Mouse (Mus musculus): ENCODE measurements around the gene Fam161b.

Fam161b gene

DNA sequence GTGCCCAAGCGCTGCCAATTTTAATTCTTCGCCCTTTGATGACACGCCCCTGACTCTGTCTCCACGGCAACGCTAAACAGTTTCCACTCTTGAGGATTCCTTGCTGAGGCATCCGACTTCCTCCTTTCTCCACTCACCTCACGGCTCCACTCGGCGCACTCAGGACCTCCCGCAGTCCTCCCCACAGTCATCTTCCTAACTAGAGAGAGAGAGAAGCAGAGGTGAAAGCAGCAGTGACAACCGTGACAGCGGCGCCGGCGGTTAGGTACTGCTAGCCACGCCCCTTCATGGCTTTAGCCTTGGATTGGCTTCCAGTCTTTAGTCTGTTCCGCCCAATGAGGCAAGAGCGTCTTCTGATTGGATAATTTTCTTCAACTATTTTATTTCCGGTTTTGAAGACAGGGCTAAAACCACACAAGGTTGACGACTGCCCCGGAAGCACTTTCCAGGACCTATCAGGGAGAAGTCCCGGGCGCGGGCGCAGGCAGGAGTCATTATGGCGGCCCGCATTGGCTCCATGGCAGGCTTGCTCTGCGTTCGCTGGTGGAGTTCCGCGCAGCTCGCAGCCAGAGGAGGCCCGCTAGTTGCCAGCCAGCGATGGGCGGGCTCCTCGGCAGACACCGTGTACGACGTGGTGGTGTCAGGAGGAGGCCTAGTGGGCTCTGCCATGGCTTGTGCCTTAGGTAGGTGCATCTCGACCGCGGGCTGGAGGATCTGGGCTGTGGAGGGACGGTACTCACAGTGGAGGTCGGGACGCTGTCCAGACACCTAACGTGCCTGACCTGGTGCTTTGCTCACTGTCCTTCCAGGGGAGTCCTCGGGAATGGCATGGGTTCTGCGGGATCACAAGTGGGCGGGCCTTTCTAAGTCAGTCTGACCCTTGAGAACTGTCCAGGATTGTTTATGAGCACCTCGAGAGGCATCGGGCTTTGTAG is at the start of gene Fam161b, which contains the start of gene Coq6:
TSS of gene Fam161b (minus strand) at position 279 of the 935 bp plus-strand sequence.
TSS of gene Coq6 (plus strand) at position 103 of the 935 bp plus-strand sequence.
- DNase-seq: peak; percentile 91

DNA sequence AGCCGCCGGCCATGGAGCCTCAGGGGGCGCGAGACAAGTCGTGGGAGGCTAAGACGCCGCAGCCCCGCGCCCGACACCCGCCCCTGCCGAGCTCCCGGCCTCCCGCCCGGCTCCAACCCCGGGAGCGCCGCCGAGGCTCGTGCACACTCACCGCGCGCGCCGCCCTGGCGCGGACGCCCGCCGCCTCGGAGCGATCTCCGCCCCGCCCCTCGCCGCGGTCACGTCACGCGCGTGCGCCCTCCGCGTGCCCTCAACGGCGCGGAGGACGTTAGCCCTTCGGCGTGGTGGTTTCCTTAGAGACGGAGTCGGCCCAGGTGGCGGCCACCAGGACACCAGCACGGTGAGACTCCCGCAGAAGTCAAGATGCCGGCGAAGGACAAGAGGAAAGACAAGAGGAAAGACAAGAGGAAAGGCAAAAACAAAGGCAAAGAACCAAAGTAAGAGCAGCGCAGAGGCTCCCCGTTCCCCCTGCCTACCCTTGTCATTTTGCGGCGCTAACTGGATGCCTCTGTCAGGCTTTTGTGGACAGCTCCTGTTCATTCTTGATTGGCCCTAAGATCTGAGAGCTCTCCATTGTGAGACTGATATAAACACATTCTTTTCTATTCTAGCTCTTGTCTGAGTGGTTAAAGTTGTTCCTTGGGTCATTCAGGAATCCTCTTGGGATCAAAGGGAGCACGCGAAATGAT is 47.3 kb upstream of the Fam161b start, which contains the start of the genes Entpd5 and Bbof1:
TSS of gene Entpd5 (minus strand) at position 211 of the 689 bp plus-strand sequence.
TSS of gene Bbof1 (plus strand) at position 253 of the 689 bp plus-strand sequence.
- DNase-seq: peak; percentile 92

GRCm38 (mm10) chr12:84407874-84408818 is 46.5 kb upstream of the Fam161b start:
- peak; percentile 83 for DNase-seq

DNA sequence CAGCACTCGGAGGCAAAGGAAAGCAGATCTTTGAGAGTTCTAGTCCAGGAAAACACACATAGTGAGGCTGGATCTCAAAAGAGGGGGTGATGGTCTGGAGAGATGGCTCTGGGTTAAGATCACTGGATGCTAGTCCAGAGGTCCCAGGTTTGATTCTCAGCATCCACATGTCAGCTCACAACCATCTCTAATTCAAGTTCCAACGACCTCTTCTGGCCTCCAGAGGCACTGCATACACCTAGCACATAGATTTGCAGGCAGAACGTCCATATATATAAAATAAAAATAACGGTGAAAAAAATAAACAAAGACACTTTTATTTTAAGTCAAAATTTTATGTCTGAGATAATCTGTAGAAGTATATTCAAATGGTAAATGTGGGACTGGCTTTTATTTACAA is 45.6 kb upstream of the Fam161b start:
- no peak for DNase-seq

DNA sequence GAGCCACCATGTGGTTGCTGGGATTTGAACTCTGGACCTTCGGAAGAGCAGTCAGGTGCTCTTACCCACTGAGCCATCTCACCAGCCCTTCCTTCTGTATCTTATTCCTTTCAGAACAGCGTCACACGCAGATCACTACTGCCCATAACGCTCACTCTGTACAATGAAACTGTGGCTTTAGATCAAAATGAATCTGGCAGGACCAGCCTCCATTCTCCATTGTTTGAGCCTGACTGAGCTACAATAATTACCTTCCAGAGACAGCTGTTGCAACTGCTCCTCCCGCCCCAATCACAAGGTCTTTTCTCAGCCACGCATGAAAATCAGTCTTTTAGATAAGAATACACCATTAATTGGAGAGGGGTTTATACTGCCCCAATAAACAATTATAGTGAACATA is 42.9 kb upstream of the Fam161b start:
- DNase-seq: no peak

DNA sequence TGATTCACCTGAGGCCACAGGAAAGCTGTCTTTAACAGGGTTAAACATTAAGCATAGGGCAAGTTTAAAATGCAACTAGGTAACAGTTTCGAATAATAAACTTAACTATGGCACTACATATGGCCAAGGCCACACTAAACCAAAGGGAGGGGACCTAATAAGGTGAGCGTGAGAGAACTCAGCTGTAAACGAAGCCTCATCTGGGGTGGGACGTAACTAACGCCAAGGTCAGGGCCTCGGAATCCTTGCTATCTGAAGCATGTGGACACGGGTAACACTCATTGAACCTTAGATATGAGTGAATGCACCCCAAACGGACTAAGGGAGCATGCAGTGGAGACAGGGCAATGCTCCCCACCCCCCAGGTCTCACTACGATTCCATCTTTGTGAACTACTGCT is 41.3 kb upstream of the Fam161b start:
- DNase-seq: no peak

DNA sequence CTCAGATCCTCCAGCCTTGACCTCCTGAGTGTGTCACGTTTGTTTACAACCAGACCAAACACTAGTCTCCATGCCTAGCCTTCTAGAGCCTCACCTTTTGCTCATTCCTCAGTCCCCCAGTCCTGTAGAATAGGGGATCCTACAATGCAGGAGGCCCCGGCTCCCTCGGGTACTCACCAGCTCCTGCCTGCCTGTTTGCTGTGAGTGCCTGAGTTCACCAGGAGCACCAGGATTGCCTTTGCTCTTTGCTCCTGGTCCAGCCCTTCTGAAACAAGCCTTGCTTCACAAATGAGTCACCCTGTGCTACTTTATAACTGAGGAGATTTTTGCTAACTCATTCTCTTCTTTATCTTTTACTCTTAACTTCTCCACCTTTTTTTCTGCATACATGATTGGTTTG is 39.0 kb upstream of the Fam161b start:
- DNase-seq: no peak

DNA sequence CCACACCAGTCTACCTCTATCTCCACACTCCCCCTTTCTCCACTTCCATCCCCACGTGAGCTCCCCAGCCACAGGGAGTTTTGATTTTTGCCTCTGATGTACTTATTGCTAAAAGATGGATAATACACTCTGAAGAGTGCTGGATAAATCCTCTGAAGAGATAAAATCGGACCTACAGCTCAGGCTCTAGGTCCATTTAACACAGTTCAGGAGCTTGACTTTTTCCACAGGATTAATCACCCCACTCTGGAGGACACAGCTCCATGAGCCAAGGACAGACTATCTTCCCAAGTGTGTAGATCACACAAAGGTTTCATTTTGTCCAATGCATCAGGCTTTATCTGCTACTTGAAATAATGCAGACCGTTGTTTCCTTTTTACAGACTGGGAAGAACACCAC is 38.4 kb upstream of the Fam161b start:
- no peak for DNase-seq

- no peak for DNase-seq
Observed at GRCm38 (mm10) chr12:84399663-84400062, 38.0 kb upstream of the Fam161b start.

DNA sequence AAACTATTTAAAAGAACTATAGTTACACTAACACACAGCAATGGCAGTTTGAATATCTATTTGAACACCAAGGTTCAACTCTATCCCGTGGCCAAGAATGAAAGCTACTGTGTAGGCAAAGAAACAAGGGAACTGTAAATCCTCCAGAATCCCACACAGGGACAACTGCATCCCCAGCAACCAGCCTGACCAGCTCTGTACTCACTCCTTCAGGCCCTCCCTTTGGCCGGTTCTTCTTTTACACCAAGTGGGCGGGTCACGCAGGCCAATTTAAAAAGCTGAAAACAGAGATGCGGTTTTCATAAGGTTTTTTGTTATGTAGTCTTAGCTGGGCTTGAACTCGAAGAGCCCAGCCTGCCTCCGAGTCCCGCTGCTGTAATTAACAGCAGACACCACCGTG is 37.5 kb upstream of the Fam161b start:
- DNase-seq: no peak

- DNase-seq: no peak
Observed at GRCm38 (mm10) chr12:84398629-84399028, 37.0 kb upstream of the Fam161b start.

DNA sequence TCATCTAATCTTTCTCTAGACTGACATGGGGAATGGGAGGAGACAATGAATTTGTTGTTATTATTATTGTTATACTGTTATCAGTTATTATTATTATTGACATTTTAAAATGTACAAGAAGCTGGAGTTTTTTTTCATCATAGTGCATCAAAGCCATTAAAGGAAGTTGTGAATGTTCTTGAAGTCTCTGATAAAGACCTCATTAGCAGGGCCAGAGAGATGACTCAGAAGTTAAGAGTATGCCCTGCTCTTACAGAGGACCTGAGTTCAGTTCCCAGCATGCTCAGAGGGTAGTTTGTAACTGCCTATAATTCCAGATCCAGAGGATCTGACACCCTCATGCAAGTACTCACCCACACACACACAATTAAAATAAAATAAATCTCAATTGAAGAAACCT is 36.1 kb upstream of the Fam161b start:
- no peak for DNase-seq

- DNase-seq: no peak
Observed at GRCm38 (mm10) chr12:84396947-84397679, 35.5 kb upstream of the Fam161b start.

DNA sequence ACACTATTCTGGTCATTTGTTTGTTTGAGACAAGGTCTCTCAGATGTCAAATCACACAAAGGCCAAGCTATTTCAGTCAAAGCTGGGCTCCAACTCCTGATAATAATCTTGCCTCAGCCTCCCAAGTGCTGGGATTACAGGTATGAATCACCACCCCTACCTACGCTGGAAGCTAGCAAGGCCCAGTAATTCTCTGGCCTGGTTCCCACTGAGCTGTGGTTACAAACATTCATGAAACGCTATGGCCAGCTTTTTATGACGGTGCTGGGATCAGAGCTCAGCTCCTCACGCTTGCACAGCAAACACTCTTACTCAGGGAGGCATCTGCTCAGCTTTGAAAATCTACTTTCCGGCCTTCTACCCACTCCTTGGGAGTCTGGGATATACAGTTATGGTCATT is 32.2 kb upstream of the Fam161b start:
- no peak for DNase-seq

GRCm38 (mm10) chr12:84392681-84393080 is 31.0 kb upstream of the Fam161b start:
- no peak for DNase-seq

- DNase-seq: no peak
Observed at GRCm38 (mm10) chr12:84390336-84390735, 28.7 kb upstream of the Fam161b start.

DNA sequence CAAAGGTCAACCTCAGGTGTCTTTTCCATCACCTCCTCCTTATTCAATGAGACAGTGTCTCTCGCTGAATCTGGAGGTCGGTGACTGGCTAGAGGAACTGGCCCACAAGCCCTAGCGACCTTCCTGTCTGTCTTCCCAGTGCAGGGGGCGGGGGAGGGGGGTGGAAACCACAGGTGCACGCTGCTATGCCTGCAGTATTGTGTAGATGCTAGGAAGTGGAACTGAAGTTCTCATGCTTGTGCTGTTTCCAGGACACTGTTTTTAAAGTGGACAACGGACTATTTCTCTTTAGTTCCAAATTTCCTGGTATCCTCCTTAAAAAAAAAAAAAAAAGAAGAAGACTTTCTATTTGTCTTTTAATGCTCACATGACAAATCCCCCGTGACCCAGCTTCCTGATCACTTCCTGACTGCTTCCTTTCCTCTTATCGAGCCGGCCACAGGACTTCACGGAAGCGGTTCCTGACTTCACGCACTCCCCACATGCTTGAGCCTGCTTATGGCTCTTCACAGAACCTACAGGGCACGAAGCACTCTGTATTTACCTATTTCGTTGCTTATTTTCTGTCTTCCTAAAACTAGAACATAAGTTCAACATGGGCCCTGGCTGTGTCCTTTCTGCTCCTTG is 27.3 kb upstream of the Fam161b start:
- DNase-seq: no peak

DNA sequence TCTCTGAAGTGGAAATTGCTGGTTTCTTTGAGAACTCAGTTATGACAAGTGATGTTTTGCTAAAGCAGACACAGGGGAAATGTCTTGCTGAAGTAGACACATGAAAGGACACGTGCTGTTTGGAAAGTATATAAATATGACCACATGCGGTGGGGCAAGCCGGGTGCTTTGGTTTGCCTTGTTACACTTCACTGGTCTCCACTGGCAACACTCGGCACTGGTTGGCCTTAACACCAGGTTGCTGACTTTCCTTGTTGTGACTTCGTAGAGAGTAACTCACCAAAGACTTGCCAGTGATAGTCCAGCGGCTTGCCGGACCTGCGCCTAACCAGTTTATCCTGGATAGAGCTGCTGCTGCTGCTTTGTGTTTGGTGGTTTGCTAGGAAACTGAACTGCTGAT is 26.5 kb upstream of the Fam161b start:
- DNase-seq: no peak

- DNase-seq: no peak
Observed at GRCm38 (mm10) chr12:84385408-84385807, 23.8 kb upstream of the Fam161b start.

DNA sequence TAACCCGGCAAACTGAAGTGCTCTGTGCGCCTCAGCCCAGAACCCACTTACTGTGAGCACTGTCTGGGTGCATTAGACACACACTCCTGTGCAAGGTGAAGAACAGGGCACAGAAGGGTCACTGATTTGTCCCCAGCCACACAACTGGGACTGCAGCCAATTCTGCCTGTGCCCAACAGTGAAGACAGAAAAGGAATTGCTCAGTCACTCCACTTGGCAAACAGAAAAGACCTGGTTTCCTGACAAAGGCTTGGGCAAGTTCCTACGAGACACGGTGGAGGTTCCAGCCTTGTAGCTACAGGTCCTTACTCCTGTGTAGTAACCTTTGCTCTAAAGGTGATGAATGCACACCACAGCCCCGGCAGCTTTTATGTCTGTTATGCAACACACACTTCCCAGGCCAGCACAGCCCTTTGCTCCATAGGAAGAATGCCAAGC is 23.0 kb upstream of the Fam161b start:
- no peak for DNase-seq

DNA sequence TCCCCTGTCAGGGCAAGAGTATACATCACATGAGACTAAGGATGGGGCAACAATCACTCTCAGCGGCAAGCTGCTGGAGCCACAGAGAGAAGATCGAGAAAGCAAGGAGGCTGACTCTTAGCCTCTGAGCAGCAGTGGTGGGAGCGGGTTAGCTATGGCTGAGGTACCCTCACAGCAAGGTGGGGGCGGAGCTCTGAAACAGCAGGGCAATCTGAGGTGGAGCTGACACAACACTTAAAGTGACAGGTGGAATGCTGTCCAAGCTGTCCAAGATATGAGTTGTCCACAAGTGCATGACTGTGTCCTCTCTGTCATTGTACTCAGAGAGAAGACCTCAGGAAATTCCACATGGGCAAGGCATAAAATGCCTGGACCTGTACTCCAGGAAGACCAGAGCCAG is 20.7 kb upstream of the Fam161b start:
- no peak for DNase-seq

All from thymus, postnatal 25 days (tissue).